Mouse (Mus musculus) adrenal gland, postnatal 36 days (tissue): ENCODE measurements around the gene Cacna2d2. TPM values are rescaled to one million over a fixed set of nuclear protein-coding genes. Genes with fewer than 3 reads are reported as not detected.

ENCODE experiments used
- DNase-seq, 2 experiments: peaks; one replicate each; pipeline ENCODE4 v3.0.0; 2021; ENCODE audit warnings: mixed read lengths in 1 of 2
- total RNA-seq, 2 experiments: library from RNA; stranded (reverse); gene quantifications; 2 replicates each; pipeline ENCODE4 v1.2.3; 2021

The Cacna2d2 gene
- total RNA-seq, 2 experiments from 2014 or later = 4.9 to 5.2 TPM

DNA sequence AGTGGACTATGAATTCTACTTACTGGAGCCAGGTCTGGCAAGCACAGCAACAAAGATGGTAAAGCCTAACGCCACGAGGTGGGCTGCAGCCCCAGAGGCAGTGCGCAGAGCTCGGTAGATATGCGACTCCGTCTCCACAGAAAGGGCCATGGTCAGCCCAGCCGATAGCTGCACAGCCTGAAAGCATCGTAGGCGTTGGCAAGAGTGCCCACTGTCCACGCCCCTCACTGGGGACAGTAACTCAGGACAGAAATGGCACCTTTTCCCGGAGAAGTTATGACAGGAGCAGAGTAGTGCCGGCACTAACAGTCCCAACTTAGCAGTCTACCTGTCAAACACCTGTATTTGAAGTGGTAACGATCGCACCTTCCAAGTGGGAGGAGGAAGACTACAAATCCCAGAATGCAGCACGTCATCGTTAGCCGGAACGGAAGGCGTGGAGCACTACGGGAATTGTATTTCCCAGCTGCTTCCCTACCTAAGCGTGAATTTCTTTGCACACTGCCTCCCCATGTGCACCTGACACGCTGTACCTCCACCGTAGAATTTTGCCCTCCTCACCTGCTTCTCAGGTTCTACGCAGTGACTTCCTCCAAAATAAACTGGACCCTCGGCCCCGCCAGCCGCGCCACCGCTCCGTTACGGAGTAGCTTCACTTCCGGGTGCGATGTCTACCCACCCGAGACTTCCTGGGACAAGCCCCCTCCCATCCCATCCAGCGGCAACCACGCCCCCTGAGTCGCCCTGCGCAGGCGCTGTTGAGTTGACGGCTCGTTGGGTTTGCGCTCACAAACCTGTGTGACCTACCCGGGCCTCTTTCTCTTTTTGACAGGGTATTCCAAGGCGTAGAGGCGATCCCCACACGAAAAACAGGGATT lies 142.3 kb downstream of the Cacna2d2 start, which contains the start of the genes Cyb561d2 and Nprl2:
TSS of gene Cyb561d2 (minus strand) at position 720 of the 878 bp plus-strand sequence.
TSS of gene Nprl2 (plus strand) at position 753 of the 878 bp plus-strand sequence.
- peak; percentile 96 for DNase-seq

DNA sequence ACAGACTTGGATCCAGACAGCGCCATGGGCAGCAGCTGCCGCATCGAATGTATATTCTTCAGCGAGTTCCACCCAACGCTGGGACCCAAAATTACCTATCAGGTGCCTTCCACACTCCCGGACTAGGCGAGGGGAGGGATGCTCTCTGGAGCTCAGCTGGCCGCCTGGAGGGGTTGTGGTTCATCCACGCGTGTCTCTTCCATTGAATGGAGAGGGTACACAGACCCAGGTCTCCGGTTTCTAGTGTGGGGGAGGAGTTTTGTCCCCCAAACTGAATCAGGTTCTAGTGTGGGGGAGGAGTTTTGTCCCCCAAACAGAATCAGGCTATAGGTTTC lies 142.9 kb downstream of the Cacna2d2 start:
- no peak for DNase-seq

DNA sequence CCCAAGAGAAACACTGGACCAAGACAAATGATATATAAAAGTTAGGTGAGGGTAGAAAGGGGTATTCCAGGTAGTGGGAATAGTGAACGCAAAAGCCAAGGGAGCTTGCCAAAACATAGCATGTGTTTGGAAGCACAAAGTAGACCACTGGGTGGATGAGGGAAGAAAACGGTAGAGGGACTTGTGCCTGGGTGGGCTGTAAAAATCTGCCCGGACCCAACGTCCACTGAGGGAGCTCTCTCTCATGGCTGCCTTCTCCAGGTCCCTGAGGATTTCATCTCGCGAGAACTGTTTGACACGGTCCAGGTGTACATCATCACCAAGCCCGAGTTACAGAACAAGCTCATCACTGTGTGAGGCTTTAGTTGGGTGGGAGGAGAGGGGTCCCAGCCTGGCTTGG lies 143.3 kb downstream of the Cacna2d2 start:
- DNase-seq = no peak

DNA sequence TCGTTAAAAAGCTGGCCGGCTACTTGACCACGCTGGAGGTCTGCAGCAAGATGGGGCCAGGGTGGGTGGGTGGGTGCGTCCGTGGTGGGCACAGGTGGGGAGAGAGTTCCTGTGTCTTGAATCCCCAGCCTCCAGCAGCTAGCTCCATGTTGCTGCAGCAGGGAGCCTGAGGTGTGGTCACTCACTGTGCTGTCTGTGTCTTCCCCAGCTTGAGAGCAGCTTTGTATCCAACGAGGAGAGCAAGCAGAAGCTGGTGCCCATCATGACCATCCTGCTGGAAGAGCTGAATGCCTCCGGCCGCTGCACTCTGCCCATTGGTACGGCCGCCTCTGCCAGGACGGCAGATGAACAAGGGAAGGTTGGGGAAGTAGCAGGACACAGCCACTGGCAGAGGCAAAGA lies 143.9 kb downstream of the Cacna2d2 start:
- no peak for DNase-seq

DNA sequence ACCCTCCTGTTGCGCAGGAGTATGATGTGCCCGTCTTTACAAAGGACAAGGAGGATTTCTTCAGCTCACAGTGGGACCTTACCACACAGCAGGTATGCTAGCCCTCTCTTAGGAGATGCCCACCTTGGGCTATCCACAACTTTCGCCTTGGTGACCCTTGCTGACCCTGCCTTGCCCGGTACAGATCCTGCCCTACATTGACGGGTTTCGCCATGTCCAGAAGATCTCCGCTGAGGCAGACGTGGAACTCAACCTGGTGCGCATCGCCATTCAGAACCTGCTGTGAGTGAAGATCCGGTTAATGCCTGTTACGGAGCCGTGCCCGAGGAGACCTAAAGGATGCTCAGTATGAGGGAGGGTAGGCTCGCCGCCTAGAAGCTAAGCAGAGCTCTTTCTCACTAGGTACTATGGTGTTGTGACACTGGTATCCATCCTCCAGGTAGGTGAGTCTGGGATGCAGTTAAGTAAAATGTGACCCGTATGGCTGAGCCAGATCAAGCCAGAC lies 144.8 kb downstream of the Cacna2d2 start:
- DNase-seq = no peak

DNA sequence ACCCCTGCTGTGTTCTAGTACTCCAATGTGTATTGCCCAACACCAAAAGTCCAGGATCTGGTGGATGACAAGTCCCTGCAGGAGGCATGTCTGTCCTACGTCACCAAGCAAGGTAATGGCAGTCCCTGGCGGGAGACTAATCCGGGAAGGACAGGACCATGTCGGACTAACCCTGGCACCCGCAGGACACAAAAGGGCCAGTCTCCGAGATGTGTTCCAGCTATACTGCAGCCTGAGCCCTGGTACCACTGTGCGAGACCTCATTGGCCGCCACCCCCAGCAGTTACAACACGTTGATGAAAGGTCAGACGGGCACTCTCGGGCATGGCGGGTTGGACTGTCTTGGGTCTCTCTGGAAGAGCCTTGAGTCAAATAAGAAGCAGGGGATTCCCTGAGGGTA lies 145.3 kb downstream of the Cacna2d2 start:
- no peak for DNase-seq

DNA sequence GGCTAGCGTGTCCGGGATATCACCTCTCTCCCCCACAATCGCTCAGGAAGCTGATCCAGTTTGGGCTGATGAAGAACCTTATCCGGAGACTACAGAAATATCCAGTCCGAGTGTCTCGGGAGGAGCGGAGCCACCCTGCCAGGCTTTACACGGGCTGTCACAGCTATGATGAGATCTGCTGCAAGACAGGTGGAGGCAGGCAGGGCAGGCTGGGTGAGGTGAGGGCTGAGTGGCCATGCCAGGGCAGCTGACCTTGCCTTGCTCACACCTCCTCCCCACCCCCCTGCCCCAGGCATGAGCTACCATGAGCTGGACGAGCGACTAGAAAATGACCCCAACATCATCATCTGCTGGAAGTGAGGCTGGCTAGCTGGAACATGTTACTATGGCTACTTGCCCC lies 145.8 kb downstream of the Cacna2d2 start:
- DNase-seq = no peak

DNA sequence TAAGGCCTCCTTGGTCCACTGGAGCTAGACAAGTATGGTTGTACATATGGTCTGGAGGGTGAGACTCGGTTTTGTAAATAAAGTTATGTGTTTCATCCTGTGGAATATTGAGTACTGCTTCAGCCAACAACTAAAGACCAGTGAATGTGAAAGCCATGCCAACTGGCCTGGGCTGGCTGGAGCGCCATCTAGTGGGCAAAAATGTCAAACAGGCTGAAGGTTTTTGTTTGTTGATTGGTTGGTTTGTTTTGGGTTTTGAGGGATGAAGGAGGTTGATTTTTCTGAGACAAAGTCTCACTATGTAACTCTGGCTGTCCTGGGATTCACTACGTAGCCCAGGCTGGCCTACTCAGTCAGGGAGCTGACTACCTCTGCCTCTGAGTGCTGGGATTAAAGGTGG lies 146.2 kb downstream of the Cacna2d2 start:
- peak; percentile 77 to 84 for DNase-seq

DNA sequence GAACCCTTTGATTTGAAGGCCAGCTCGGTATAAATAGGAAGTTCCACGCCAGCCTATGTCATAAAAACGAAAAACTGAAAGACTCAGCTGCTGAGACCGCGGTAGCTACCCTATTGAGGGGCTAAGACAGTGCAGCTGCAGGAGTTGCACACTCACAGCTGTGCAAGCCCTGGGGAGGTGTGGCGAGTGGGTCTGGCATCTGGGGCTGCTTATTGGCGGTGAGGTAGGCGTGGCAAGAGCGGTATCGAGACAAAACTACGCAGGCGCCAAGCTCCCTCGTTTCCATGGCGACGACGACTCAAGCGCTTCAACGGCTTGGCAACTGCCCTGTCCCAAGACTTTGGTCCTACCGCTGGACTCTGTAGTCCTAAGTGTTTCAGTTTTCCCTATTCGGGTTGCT lies 147.6 kb downstream of the Cacna2d2 start, which contains the start of gene Zmynd10:
TSS of gene Zmynd10 (plus strand) at position 273 of the 400 bp plus-strand sequence.
- DNase-seq = peak; percentile 93 to 94

DNA sequence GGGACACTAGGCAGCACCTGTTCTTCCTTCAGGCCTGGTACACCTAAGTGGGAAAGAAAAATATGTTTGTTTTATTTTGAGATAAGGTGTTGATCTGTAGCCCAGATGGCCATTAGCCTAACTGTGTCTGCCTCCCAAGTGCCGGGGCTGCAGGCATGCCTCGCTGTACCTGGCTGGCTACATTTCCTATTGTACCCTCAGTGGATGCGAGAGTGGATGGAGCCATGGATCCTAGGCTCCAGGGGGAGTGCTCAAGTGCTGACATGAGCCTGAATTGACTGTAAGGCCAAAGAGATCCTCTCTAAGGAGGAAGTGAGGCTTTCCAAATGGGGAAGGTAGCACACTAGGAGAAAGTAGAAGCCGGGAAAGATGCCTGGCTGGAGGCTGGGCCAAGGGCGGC lies 148.5 kb downstream of the Cacna2d2 start:
- no peak for DNase-seq

DNA sequence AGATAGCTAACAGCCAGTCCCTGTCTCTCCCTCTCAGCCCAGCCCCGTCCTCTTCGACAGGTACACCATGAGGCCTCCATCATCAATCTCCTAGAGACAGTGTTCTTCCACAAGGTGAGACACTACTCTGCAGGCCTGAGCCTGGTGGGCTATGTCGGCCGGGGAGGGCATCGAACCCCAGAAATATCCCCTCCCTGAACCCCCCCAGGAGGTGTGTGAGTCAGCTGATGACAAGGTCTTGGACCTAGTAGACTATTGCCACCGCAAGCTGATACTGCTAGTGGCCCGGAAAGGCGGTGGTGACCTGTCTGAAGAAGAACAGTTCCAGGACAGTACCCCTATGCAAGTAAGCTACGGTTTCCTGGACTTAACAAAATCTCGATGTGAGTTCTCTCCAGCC lies 149.4 kb downstream of the Cacna2d2 start:
- DNase-seq = no peak

DNA sequence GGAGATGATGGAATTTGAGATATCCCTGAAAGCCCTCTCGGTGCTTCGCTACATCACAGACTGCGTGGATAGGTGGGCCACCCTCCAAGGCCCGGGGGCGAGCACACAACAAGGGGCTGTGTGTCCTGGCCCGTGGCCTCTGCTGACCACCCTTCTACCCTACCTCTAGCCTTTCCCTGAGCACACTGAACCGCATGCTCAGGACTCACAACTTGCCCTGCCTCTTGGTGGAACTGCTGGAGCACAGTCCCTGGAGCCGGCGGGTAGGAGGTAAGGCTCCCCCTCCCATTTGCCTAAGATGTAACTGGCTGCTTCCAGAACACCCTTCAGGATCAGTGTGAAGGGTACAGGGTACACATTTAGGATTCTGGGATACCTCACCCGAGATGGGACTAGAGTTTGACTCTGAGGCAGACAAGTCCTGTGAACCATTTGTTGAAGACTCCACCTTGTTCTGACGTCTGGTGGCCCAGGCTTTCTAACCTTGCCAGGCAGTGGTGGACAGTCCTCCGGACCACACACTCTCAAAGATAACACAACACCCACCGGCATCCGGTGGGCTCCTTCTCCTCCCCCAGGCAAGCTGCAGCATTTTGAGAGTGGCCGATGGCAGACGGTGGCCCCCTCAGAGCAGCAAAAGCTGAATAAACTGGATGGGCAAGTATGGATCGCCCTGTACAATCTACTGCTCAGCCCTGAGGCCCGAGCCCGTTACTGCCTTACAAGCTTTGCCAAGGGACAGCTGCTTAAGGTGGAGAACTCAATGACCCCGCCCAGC lies 150.1 kb downstream of the Cacna2d2 start:
- DNase-seq = no peak

DNA sequence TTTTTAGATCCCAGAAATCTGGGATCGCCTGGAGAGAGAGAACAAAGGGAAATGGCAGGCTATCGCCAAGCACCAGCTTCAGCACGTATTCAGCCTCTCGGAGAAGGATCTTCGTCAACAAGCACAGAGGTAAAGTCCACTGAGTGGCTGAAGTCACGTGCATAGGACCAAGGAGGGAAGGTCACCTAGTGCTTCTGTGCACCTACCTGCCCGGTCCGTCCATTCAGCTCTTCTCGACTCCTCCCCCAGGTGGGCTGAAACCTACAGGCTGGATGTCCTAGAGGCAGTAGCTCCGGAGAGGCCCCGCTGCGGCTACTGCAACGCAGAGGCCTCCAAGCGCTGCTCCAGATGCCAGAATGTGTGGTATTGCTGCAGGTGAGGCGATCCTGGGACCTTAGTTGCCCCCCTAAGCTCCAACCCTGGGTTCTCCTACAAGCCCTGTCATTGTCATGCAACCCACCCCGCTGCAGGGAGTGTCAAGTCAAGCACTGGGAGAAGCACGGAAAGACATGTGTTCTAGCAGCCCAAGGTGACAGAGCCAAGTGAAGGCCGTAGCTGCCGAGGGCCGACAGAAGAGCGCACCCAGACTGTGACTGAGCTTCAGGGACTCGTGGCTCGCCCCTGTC lies 151.2 kb downstream of the Cacna2d2 start:
- DNase-seq = no peak

DNA sequence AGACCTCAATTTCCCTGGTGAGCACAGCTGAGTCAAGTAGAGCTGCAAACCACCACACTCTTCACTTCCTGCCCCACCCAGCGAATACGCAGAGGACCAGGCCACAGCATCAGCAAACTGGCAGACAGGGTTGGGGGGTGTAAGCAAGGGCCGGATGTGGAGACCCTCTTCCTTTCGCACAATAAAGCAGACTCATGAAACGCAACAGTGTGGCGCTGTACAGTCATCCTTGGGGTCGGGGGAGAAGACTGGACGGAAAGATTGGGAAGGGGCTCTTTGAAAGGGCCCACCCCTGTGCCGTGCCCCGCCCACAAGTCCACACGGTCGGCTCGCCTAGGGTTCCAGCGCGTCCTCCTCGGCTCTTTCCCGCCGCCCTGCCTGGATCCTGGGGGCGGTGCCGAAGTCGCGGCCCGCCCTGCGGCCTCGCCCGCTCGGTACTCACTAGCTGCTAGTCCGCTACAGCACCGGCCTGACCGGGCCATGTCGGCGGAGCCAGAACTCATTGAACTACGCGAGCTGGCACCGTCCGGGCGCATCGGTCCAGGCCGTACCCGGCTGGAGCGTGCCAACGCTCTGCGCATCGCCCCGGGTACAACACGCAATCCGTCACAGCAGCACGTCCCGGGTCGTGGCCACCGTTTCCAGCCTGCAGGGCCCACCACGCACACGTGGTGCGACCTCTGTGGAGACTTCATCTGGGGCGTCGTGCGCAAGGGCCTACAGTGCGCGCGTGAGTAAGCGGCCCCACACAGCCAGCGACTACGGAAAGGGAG lies 151.9 kb downstream of the Cacna2d2 start, which contains the start of gene Rassf1:
TSS of gene Rassf1 (plus strand) at position 439 of the 773 bp plus-strand sequence.
- DNase-seq = peak; percentile 85

DNA sequence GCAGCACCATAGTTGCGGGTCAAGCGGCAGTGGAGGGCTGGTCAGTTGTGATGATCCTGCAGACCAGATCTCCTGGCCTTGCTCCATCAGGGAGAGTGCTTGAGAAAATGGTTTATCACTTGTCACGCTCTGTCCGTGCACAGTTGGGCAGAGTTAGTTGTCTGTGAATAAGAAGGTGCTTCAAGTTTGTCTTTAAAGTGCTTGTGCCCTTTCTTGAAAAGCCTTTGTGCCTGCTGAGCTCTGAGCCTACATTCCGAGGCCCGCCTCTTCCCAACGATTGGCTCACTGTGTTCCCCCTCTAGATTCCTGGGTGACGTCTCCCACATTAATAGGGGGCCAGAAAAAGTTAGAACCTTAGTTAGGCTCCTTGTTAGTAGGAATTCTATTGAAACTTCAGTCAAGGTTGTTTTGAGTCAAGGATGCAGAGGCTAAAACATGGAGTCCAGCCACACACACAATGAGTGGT lies 152.5 kb downstream of the Cacna2d2 start:
- DNase-seq = no peak

DNA sequence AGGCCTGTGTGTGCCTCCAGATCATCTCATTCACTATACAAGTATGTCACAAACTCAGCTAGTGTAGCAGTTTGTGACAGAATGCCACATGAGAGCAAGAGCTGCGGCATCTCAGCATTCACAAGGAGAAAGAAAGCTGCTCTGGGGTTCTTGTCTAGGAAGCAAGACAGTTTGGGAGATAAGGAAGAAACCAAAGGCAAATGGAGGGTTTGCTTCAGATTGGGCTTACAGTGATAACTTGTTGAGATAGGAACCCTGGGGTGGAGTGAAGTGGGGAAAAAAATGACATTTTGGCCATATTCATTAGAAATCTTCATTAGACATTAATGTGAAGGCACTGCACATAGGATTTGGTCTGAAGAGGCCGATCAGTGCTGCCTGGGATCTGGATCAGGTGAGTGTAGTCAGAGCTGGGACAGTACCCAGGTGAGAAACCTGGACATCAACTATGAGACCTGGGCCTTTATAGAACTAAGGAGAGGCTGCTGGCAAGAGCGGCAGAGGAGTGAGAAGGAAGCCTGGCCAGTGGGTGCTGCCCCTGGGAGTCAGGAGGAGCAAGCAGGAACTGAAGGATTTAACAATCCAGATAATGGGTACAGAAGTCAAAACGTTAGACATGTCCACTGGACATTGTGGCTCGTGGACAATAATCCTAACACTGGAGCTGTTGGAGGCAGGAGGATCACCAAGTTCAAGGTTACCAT lies 153.4 kb downstream of the Cacna2d2 start:
- no peak for DNase-seq

DNA sequence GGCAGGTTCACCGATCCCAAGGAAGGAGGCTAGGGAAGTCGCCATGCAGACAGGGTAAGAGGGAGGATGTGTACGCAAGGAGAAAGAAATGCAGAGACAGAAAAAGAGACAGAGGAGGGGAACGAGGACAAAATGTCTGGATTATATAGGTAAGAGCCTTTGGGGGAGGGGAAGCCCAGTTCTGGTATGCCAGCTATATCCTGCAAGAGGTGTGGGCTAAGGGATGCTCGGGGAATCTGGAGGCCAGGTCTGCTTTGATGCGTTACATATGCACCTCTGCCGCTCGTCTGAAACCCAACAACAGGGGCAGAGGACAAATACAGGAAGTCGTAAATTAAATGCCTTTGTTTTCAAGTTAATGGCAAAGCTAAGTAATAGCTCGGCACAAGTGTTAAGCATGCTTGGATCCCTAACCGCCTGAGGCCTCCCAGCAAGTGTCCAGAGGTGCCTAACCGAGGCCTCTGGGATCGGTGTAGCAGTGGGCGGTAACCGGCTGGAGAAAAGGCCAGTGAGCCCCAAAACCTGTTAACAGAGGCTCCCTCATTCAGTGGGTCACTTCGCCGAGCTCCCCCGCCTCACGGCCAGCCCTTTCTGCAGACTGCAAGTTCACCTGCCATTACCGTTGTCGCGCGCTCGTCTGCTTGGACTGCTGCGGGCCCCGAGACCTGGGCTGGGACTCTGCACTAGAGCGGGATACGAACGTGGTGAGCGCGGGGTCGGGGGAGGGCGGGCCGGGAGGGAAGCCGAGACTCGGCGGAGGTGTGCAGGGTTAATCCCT lies 154.3 kb downstream of the Cacna2d2 start:
- DNase-seq = peak in 1 of 2 experiments; percentile 49

DNA sequence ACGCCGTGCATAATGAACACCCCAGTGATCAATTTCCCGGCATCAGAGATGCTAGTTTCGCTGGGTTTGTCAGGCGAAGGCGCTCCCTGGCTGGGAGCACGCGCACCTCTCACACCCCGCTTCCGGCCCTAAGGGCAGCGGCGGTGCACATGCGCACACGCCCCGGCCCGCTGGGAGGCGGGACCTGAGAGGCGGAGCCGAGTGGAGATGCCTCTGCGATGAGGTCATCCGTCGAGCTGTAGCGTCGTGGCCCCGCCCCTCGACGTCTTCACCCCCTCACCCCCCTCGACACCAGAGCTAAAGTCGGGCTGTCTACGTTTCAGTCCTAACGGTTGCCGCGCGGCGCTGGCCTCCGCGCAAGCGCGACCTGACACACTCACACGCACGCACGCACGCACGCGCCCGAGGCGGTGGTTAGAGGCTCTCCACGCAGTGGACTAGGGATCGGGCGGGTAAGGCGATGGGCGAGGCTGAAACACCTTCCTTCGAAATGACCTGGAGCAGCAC lies 155.0 kb downstream of the Cacna2d2 start:
- DNase-seq = peak; percentile 94 to 96

DNA sequence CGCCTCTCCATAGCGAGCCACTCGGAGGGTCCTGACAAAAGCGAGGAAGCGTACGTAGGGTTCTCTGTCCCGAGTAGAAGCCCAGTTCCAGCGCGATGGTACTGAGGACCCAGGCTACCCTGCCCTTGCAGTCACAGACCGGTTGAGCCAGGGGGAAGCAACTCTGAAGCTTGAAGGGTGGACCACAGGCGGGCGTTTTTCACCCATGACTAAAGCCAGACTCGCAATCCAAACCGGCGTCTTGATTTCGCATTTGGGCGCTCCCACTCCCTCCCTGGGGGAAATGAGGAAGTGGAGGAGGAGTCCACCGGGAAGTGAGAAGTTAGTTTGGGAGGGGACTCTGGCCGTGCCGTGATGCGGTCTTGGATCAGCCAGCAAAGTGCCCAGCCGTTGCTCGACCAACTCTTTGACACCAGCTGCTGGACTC lies 155.6 kb downstream of the Cacna2d2 start:
- peak; percentile 67 to 72 for DNase-seq

DNA sequence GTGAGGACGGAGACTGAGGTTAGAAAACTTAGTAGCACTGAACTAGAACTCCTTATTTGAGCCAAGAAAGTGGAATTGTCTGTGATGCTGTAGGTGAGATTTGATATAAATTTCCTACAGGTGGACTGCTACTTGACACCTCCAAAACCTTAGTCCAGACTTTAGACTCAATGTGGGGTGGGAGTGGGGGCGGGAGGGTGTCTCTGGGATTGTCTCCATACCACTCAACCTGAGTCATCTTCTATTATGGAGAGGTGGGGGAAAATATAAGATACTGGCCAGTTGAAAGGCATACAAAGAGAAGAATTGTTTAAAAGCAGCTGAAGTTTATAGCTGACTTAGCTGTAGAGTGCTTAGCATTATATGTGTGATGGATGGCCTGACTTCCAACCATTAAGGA lies 156.3 kb downstream of the Cacna2d2 start:
- DNase-seq = no peak
